Mouse (Mus musculus) naive thymus-derived CD4-positive, alpha-beta T cell, adult 2 months (primary cell): Measurements from ENCODE around the gene Pcare.
"Not testable (repeated sequence)": the region's sequence is repeated elsewhere in the genome, so short reads cannot be mapped to it uniquely, and the experiment has no call there.

Experiments used
- DNase-seq: peaks from one replicate; pipeline ENCODE4 v3.0.0-alpha.2; 2011; ENCODE audit warnings: low read depth

Gene Pcare

GRCm38 (mm10) chr17:71752831-71753230 is at the start of gene Pcare:
Gene Pcare, minus strand, starts transcription at chr17:71752894.
- no peak for DNase-seq

GRCm38 (mm10) chr17:71795521-71796205 is 43.0 kb upstream of the Pcare start:
- DNase-seq, result no peak

- no peak for DNase-seq
These were observed 38.9 kb upstream of the Pcare start for GRCm38 (mm10) chr17:71791622-71792021.

GRCm38 (mm10) chr17:71791109-71791508 is 38.4 kb upstream of the Pcare start:
- DNase-seq, result no peak

GRCm38 (mm10) chr17:71786456-71786855 is 33.8 kb upstream of the Pcare start:
- DNase-seq, result no peak

GRCm38 (mm10) chr17:71783366-71783735 is 30.7 kb upstream of the Pcare start:
- DNase-seq, result no peak

- DNase-seq, result no peak
These were observed 30.1 kb upstream of the Pcare start for GRCm38 (mm10) chr17:71782699-71783365.

GRCm38 (mm10) chr17:71782242-71782698 is 29.6 kb upstream of the Pcare start:
- DNase-seq, result no peak

- DNase-seq, result no peak
These were observed 28.3 kb upstream of the Pcare start for GRCm38 (mm10) chr17:71780945-71781344.

- no peak for DNase-seq
These were observed 27.8 kb upstream of the Pcare start for GRCm38 (mm10) chr17:71780490-71780889.

- DNase-seq, result no peak
These were observed 26.0 kb upstream of the Pcare start for GRCm38 (mm10) chr17:71778696-71779095.

GRCm38 (mm10) chr17:71775279-71775678 is 22.6 kb upstream of the Pcare start:
- no peak for DNase-seq

GRCm38 (mm10) chr17:71774173-71774572 is 21.5 kb upstream of the Pcare start:
- DNase-seq, result no peak

- no peak for DNase-seq
These were observed 18.0 kb upstream of the Pcare start for GRCm38 (mm10) chr17:71770696-71771095.

- DNase-seq, result no peak
These were observed 16.9 kb upstream of the Pcare start for GRCm38 (mm10) chr17:71769564-71769963.

GRCm38 (mm10) chr17:71768173-71768572 is 15.5 kb upstream of the Pcare start, which contains the start of gene Clip4:
Gene Clip4, plus strand, starts transcription at chr17:71768473.
- not testable (repeated sequence) for DNase-seq

GRCm38 (mm10) chr17:71760536-71760935 is 7.8 kb upstream of the Pcare start:
- DNase-seq, result no peak

- DNase-seq, result no peak
These were observed 3.0 kb downstream of the Pcare start for GRCm38 (mm10) chr17:71749616-71750168.

GRCm38 (mm10) chr17:71747561-71747960 is 5.1 kb downstream of the Pcare start:
- no peak for DNase-seq

GRCm38 (mm10) chr17:71746114-71746513 is 6.6 kb downstream of the Pcare start:
- no peak for DNase-seq

GRCm38 (mm10) chr17:71742935-71743334 is 9.8 kb downstream of the Pcare start:
- DNase-seq, result no peak

- no peak for DNase-seq
These were observed 10.5 kb downstream of the Pcare start for GRCm38 (mm10) chr17:71742156-71742555.

GRCm38 (mm10) chr17:71736442-71736841 is 16.3 kb downstream of the Pcare start:
- no peak for DNase-seq
